Mouse (Mus musculus): ENCODE measurements around the gene Gm21981. TPM values are rescaled to one million over a fixed set of nuclear protein-coding genes. Genes with fewer than 3 reads are reported as not detected.

The Gm21981 gene
- polyA plus RNA-seq, 1 experiment from 2014 or later, result 0.26 TPM

DNA sequence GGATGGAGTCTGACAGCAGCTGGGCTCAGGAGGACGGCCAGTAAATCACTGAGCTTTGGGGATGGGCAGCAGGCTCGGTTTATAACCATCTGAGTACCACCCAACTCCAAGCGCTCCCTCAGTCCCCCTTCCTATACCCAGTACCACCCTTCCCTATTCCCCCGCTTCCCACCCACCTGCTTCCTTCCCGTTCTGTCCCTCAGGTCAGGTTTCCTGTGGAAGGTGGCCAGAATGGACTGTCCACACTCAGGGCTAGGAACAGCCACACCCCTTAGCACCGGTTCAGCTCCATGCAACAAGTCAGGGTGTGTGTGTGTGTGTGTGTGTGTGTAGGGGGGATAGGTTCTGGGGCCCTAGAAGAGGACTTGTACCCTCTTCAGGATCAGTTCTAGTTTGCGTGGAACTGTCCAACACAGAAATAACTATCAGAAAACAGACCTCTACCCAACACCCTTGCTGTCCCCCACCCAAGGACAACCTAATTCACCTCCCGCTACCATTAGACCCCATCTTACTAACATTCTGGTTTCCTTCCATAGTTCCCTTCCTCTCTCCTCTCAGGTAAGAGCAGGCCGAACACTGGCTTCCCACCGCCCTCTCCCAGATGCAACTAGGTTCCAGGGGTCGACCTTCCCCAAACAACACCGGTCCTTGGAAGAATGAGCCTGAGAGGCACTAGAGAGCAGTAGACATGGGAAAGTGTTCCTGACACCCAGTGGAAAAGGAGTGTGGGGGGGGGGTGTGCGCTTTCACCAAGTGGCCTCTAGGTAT, 399 bp downstream of the Gm21981 start:
- Histone ChIP-seq H3K4me1 (ENCODE audit: control insufficient read depth, insufficient read depth, low read length) (peaks cover 6% of the 10 kb centered on the region; the same call in 1 of the 2 replicates), H3K4me2 (ENCODE audit: low read depth, low read length) (peak overlapping the region; percentile 81), H3K9me3 (ENCODE audit: control insufficient read depth, low read length) (no peaks in the 10 kb centered on the region), H3K27ac (ENCODE audit: low read length) (no peak overlapping the region), H3K27me3 (replicated peaks; ENCODE audit: control insufficient read depth, insufficient read depth, low read length) (no peaks in the 10 kb centered on the region), H3K36me3 (ENCODE audit: control insufficient read depth, insufficient read depth, low read length) (no peaks in the 10 kb centered on the region), H3K9ac (ENCODE audit: low read depth, low read length) (peak overlapping the region; percentile 84), H3K4me3 (ENCODE audit: low read length) (peak overlapping the region; percentile 75)
- no peak for ATAC-seq
- 38% methylated on average over 13 of the region's 13 CpGs for WGBS

DNA sequence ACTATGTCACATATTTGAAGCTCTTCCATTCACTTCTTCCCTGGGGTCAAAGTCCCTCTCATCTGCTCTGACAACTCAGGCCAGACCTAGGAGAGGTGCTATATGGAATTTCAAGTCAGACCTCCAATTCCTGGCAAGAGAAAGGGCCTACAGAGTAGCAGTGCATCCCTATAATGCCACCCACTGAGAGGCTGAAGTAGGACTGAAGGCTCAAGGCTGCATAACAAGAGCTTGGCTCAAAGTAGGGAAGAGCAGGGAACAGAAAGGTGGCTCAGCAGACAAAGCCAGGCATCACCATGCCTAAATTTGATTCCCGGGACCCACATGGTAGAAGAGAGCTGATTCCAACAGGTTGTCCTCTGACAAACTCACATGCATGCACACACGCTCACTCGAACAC, 2.6 kb downstream of the Gm21981 start:
- Histone ChIP-seq H3K4me3 (ENCODE audit: low read length) (no peak overlapping the region), H3K9me3 (ENCODE audit: control insufficient read depth, low read length) (no peaks in the 10 kb centered on the region), H3K9ac (ENCODE audit: low read depth, low read length) (no peak overlapping the region), H3K36me3 (ENCODE audit: control insufficient read depth, insufficient read depth, low read length) (no peaks in the 10 kb centered on the region), H3K4me2 (ENCODE audit: low read depth, low read length) (no peak overlapping the region), H3K4me1 (ENCODE audit: control insufficient read depth, insufficient read depth, low read length) (peaks cover 12% of the 10 kb centered on the region; the same call in 1 of the 2 replicates), H3K27me3 (replicated peaks; ENCODE audit: control insufficient read depth, insufficient read depth, low read length) (no peaks in the 10 kb centered on the region), H3K27ac (ENCODE audit: low read length) (no peak overlapping the region)
- WGBS, result 92% methylated on average over 3 of the region's 3 CpGs
- ATAC-seq, result no peak

DNA sequence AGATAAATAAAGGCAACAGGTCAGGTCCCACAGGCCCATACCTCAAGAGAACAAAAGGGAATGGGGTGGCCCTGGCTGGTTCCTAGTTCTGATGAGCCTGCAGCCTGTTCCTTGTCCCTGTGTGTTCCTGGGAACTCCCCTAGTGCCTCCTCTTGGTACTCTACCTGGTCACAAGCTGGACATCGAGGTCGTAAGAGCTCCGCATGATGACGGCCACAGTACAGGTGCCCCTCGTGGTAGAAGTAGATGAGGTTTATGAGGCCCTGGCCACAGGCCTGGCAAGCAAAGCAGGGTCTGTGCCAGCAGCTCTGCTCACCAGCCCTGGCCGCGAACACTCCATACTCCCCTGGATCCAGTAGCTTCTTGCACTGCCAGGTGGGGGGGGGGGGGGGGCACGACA, 4.4 kb downstream of the Gm21981 start:
- Histone ChIP-seq H3K4me3 (ENCODE audit: low read length) (no peak overlapping the region), H3K4me1 (ENCODE audit: control insufficient read depth, insufficient read depth, low read length) (peaks cover 13% of the 10 kb centered on the region; the same call in 1 of the 2 replicates), H3K9ac (ENCODE audit: low read depth, low read length) (0 out of 2 replicates have a peak overlapping the region, but pooled peaks have one; percentile 3), H3K36me3 (ENCODE audit: control insufficient read depth, insufficient read depth, low read length) (0 out of 2 replicates have a peak, but pooled peaks cover 4% of the 10 kb centered on the region), H3K9me3 (ENCODE audit: control insufficient read depth, low read length) (no peaks in the 10 kb centered on the region), H3K27me3 (replicated peaks; ENCODE audit: control insufficient read depth, insufficient read depth, low read length) (no peaks in the 10 kb centered on the region), H3K27ac (ENCODE audit: low read length) (no peak overlapping the region), H3K4me2 (ENCODE audit: low read depth, low read length) (no peak overlapping the region)
- 84% methylated on average over 8 of the region's 8 CpGs for WGBS
- no peak for ATAC-seq

DNA sequence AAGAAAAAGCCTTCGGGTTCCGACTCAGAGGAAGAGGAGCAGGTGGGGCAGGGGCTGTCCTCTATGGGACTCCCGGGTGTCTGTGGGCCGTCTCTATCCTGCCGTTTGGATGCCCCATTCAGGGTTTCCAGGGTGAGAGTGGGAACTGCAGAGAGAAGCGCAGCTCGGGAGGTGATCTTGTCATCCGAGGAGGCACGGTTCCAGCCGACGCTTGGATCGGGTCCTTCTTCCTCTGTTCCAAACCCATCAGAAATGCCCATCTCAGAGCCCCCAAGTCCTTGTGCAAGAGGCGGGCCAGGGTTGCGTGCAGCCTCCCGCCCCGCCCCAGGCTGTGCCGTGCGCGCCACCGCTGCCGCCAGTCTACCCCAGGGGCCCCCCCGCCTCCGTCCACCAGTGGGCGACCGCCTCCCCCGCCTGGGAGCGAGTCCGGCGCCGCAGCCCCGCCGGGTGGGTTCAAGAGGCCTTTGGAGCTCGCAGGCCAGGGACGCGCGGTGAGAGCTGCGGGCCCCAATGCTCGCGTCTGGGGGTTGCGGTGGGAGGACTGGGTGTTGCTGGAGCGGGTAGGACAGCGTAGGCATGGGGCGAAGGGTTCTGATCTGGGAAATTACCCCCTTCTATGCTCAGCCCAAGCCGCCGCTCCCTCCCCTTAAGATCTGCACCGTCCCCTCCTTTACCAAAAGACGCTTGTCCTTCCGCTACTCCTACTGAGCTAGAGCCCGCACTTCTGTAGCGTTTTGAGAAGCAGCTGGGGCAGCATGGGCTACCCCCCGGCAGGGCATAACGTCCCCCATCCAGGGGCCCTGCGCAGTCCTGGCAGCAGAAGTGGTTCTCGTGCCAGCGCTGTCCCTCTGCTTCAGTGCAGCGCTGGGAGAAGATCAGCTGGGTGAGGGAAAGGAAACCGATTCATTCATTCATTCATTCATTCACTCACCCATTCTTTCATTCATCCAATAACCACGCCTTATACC, 5.4 kb downstream of the Gm21981 start, which contains the start of gene Frs3:
Gene Frs3 (plus strand): TSS at position 423 of the 968 bp plus-strand sequence.
- Histone ChIP-seq H3K27ac (ENCODE audit: low read length) (peak within 1 kb of the TSS; percentile 87), H3K36me3 (ENCODE audit: control insufficient read depth, insufficient read depth, low read length) (0 out of 2 replicates have a peak, but pooled peaks cover 7% of the 10 kb centered on the region), H3K27me3 (replicated peaks; ENCODE audit: control insufficient read depth, insufficient read depth, low read length) (no peaks in the 10 kb centered on the region), H3K4me3 (ENCODE audit: low read length) (peak within 1 kb of the TSS; percentile 91), H3K4me2 (ENCODE audit: low read depth, low read length) (peak within 1 kb of the TSS; percentile 97), H3K9ac (ENCODE audit: low read depth, low read length) (peak within 1 kb of the TSS; percentile 86), H3K4me1 (ENCODE audit: control insufficient read depth, insufficient read depth, low read length) (peaks cover 10% of the 10 kb centered on the region; the same call in 1 of the 2 replicates), H3K9me3 (ENCODE audit: control insufficient read depth, low read length) (no peaks in the 10 kb centered on the region)
- peak; percentile 65 for ATAC-seq
- WGBS, result 2% methylated on average over 58 of the region's 58 CpGs

DNA sequence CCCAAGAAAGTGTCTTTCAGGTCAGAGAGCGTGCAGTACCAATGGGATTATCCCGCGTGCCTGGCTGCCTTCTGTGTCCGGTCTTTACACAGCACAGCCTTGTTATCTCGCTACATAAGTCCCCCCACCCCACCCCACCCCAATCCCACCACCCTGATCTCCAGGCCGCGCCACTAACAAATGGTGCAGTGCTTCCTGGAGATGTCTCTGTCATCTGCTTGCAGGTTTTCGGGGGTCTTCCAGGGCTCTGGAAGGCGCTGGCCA, 6.0 kb downstream of the Gm21981 start, which contains the start of gene Tomm6:
Gene Tomm6 (minus strand): TSS at position 43 of the 264 bp plus-strand sequence.
- Histone ChIP-seq H3K4me2 (ENCODE audit: low read depth, low read length) (peak within 1 kb of the TSS; percentile 97), H3K9me3 (ENCODE audit: control insufficient read depth, low read length) (no peaks in the 10 kb centered on the region), H3K27ac (ENCODE audit: low read length) (peak within 1 kb of the TSS; percentile 87), H3K4me1 (ENCODE audit: control insufficient read depth, insufficient read depth, low read length) (peaks cover 10% of the 10 kb centered on the region; the same call in 1 of the 2 replicates), H3K36me3 (ENCODE audit: control insufficient read depth, insufficient read depth, low read length) (0 out of 2 replicates have a peak, but pooled peaks cover 7% of the 10 kb centered on the region), H3K27me3 (replicated peaks; ENCODE audit: control insufficient read depth, insufficient read depth, low read length) (no peaks in the 10 kb centered on the region), H3K9ac (ENCODE audit: low read depth, low read length) (peak within 1 kb of the TSS; percentile 86), H3K4me3 (ENCODE audit: low read length) (peak within 1 kb of the TSS; percentile 91)
- no peak for ATAC-seq
- WGBS, result 1% methylated on average over 9 of the region's 9 CpGs

DNA sequence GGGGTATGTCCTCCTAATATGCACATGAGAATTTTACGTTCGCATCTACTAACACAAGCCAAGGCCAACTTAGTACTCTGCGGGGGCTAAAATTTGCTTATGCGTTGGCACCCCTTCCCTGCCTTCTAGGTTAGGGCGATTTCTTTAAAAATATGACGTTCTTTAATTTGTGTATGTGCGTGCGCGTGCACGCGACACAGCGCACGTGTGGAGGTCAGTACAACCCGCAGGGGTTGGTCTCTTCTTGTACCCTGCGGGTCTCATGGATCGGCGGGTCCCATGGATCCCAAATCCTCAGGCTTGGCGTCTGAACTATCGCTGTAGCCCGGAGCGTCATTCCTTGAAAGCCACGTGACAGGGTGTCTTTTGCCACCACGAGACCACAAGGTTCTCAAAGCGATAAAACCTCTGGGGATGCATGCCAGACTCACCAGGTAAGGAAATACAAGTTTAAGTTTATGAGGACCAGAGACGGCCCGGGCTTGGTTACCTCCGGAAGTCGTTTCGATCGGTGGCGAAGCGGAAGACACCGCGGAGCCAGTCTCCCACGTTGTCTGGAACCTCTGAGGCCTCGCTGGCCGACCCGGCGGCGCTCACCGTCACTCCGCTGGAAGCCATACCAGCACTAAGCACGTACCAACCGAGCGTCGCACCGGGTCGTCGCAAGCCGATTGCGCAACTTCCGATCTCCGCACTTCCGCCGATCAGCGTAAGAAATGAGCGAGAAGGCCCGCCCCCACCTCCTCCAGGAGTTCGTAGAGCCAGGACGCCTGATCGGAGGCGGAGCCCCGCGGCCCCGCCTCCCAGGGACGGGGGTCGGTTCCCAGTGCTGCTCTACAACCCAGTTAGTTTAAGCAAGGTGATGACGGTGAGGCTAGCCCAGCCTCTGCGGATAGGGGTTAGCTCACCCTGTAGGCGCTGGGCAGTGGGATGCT, 6.6 kb downstream of the Gm21981 start:
- no peaks in the 10 kb centered on the region for H3K9me3 ChIP-seq (ENCODE audit: control insufficient read depth, low read length)
- peaks cover 10% of the 10 kb centered on the region; the same call in 1 of the 2 replicates for H3K4me1 ChIP-seq (ENCODE audit: control insufficient read depth, insufficient read depth, low read length)
- 0 out of 2 replicates have a peak, but pooled peaks cover 7% of the 10 kb centered on the region for H3K36me3 ChIP-seq (ENCODE audit: control insufficient read depth, insufficient read depth, low read length)
- no peaks in the 10 kb centered on the region for H3K27me3 ChIP-seq (replicated peaks; ENCODE audit: control insufficient read depth, insufficient read depth, low read length)
- H3K9ac ChIP-seq (ENCODE audit: low read depth, low read length), result peak overlapping the region; percentile 86
- peak; percentile 89 for ATAC-seq
- WGBS, result under 1% methylated on average over 70 of the region's 70 CpGs
- H3K4me2 ChIP-seq (ENCODE audit: low read depth, low read length), result peak overlapping the region; percentile 97
- H3K4me3 ChIP-seq (ENCODE audit: low read length), result peak overlapping the region; percentile 91
- peak overlapping the region; percentile 87 for H3K27ac ChIP-seq (ENCODE audit: low read length)

DNA sequence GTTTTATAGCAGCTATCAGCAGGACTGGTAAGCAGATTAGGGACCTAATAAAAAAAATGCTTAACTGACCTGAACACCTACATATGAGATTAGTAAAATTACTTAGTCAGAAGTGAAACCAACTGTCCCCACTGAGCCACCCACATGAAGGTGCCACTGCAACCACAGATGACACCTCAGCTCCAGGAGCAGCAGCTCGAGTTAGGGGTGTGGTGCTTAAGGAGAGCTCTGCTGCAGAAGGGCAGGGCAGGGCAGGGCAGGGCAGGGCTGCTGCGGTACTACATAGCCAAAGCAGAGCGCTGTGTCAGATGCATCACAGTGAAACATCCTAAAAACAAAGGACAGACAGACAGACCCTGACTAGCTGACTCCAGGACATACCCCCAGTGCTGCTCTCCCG, 11.4 kb downstream of the Gm21981 start:
- WGBS, result 61% methylated on average over 4 of the region's 4 CpGs
- H3K4me3 ChIP-seq (ENCODE audit: low read length), result no peak overlapping the region
- no peak overlapping the region for H3K4me2 ChIP-seq (ENCODE audit: low read depth, low read length)
- peaks cover 11% of the 10 kb centered on the region; the same call in 1 of the 2 replicates for H3K4me1 ChIP-seq (ENCODE audit: control insufficient read depth, insufficient read depth, low read length)
- H3K9ac ChIP-seq (ENCODE audit: low read depth, low read length), result no peak overlapping the region
- no peaks in the 10 kb centered on the region for H3K9me3 ChIP-seq (ENCODE audit: control insufficient read depth, low read length)
- ATAC-seq, result 0 out of 2 replicates have a peak, but pooled peaks have one; percentile 17
- H3K27ac ChIP-seq (ENCODE audit: low read length), result no peak overlapping the region
- H3K27me3 ChIP-seq (replicated peaks; ENCODE audit: control insufficient read depth, insufficient read depth, low read length), result no peaks in the 10 kb centered on the region
- H3K36me3 ChIP-seq (ENCODE audit: control insufficient read depth, insufficient read depth, low read length), result peaks cover 16% of the 10 kb centered on the region; the same call in 1 of the 2 replicates

DNA sequence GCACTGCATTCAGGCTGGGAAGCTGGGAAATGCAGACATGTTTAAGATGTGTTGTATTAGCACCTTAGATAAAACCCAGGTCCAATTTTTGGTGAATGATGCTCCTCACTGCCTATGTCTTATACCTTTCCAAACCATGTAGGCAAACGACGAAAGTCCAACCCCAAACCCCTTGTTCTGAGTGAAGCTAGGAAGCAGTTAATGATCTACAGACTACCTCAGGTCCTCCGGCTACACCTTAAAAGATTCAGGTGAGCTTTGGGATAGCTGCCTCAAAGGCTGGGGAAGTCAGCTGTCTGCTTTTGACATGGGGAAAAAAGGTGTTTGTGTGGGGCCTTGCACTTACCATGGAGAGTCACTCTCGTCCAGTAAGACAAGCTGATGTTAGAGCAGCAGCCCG, 15.6 kb downstream of the Gm21981 start:
- peaks cover 14% of the 10 kb centered on the region for H3K36me3 ChIP-seq (ENCODE audit: control insufficient read depth, insufficient read depth, low read length)
- H3K27ac ChIP-seq (ENCODE audit: low read length), result peak overlapping the region; percentile 12; the same call in 1 of the 2 replicates
- H3K4me2 ChIP-seq (ENCODE audit: low read depth, low read length), result no peak overlapping the region
- peak; percentile 54 for ATAC-seq
- H3K9me3 ChIP-seq (ENCODE audit: control insufficient read depth, low read length), result no peaks in the 10 kb centered on the region
- H3K9ac ChIP-seq (ENCODE audit: low read depth, low read length), result no peak overlapping the region
- no peaks in the 10 kb centered on the region for H3K27me3 ChIP-seq (replicated peaks; ENCODE audit: control insufficient read depth, insufficient read depth, low read length)
- no peak overlapping the region for H3K4me3 ChIP-seq (ENCODE audit: low read length)
- WGBS, result 58% methylated on average over 5 of the region's 5 CpGs
- H3K4me1 ChIP-seq (ENCODE audit: control insufficient read depth, insufficient read depth, low read length), result peaks cover 4% of the 10 kb centered on the region; the same call in 1 of the 2 replicates
